In genomic region chr5:142812621-142812975, GRCm38 (mm10) we compare ENCODE assay signal across 8 mouse cellular contexts. TPM values are rescaled to one million over a fixed set of nuclear protein-coding genes. Genes with fewer than 3 reads are reported as not detected.
A peak's percentile ranks its signal among the peaks of the same experiment; 100 is the strongest.
DNase-seq lines count a peak whose midpoint lies in the region; ATAC-seq lines count a peak whose summit lies in the region.

No protein-coding gene starts in this region.

- no peaks in the 10 kb centered on the region for H3K9me3 ChIP-seq in neural tube, embryonic 11.5 days (ENCODE audit: control insufficient read depth, low read length)
- H3K9me3 ChIP-seq in liver, embryonic 16.5 days (replicated peaks; ENCODE audit: control insufficient read depth, low read length), result no peaks in the 10 kb centered on the region

- H3K4me3 ChIP-seq in neural tube, embryonic 11.5 days (ENCODE audit: low read depth, low read length), result peak overlapping the region; percentile 98
- H3K4me3 ChIP-seq in liver, embryonic 16.5 days (ENCODE audit: low read depth, low read length), result no peak overlapping the region

- peaks cover 27% of the 10 kb centered on the region for H3K4me1 ChIP-seq in neural tube, embryonic 11.5 days (ENCODE audit: control insufficient read depth, insufficient read depth, low read length)
- peaks cover 22% of the 10 kb centered on the region for H3K4me1 ChIP-seq in liver, embryonic 16.5 days (ENCODE audit: control insufficient read depth, low read depth, low read length)

- H3K9ac ChIP-seq in neural tube, embryonic 11.5 days (ENCODE audit: low read length), result peak overlapping the region; percentile 100
- H3K9ac ChIP-seq in liver, embryonic 16.5 days (ENCODE audit: low read depth, low read length), result no peak overlapping the region

- WGBS in neural tube, embryonic 11.5 days, result 5% methylated on average over 8 of the region's 8 CpGs
- 46% methylated on average over 8 of the region's 8 CpGs for WGBS in liver, embryonic 16.5 days (ENCODE audit: insufficient replicate concordance)

- peak; percentile 43 for DNase-seq in cerebellum, adult 9-10 months
- DNase-seq in cerebellum, adult 11-12 months, result no peak
- DNase-seq in neural tube, embryonic 11.5 days (ENCODE audit: low spot score), result no peak
- DNase-seq in neural tube, embryonic 10.5 days (ENCODE audit: extremely low spot score, low spot score), result no peak
- no peak for DNase-seq in cerebellum, postnatal 36 days
- no peak for DNase-seq in cerebellum, adult 11 months
- DNase-seq in adipocyte (ENCODE audit: low spot score), result no peak

- H3K4me2 ChIP-seq in neural tube, embryonic 11.5 days (ENCODE audit: low read depth), result peak overlapping the region; percentile 96
- peak overlapping the region; percentile 68; the same call in 1 of the 2 replicates for H3K4me2 ChIP-seq in liver, embryonic 16.5 days (ENCODE audit: low read depth, low read length)

- no peaks in the 10 kb centered on the region for H3K27me3 ChIP-seq in neural tube, embryonic 11.5 days (ENCODE audit: control insufficient read depth, insufficient read depth, low read length)
- peaks cover 70% of the 10 kb centered on the region for H3K27me3 ChIP-seq in liver, embryonic 16.5 days (ENCODE audit: control insufficient read depth, insufficient read depth, low read depth, low read length)

- no peak for ATAC-seq in neural tube, embryonic 11.5 days (ENCODE audit: insufficient read depth, low FRiP score, low TSS enrichment)
- no peak for ATAC-seq in liver, embryonic 16.5 days (ENCODE audit: low read depth)

- peak overlapping the region; percentile 100 for H3K27ac ChIP-seq in neural tube, embryonic 11.5 days (ENCODE audit: low read depth, low read length)
- H3K27ac ChIP-seq in liver, embryonic 16.5 days (ENCODE audit: low read length), result no peak overlapping the region

- H3K36me3 ChIP-seq in neural tube, embryonic 11.5 days (ENCODE audit: control insufficient read depth, insufficient read depth, low read length), result no peaks in the 10 kb centered on the region
- H3K36me3 ChIP-seq in liver, embryonic 16.5 days (ENCODE audit: control insufficient read depth, insufficient read depth), result no peaks in the 10 kb centered on the region

RNA-seq across cellular contexts. Expression of gene Tnrc18, which starts 4.9 kb away (rescaled TPM):
- polyA plus RNA-seq in neural tube, embryonic 11.5 days (2014; fragmentation: Nextera tagmentation; extraction: Ambion mirVana), result 32.5 and 34.7 TPM in 2 replicates
- 2.6 and 3.4 TPM in 2 replicates for polyA plus RNA-seq in liver, embryonic 16.5 days (2015; fragmentation: Nextera tagmentation; extraction: Ambion mirVana)
